Mouse (Mus musculus) retina, postnatal 1 day (tissue): ENCODE measurements around the gene Pgghg.
A peak's percentile ranks its signal among the peaks of the same experiment; 100 is the strongest.

Experiments
- DNase-seq: peaks from one replicate; pipeline ENCODE4 v3.0.0-alpha.2; 2012

Pgghg gene

DNA sequence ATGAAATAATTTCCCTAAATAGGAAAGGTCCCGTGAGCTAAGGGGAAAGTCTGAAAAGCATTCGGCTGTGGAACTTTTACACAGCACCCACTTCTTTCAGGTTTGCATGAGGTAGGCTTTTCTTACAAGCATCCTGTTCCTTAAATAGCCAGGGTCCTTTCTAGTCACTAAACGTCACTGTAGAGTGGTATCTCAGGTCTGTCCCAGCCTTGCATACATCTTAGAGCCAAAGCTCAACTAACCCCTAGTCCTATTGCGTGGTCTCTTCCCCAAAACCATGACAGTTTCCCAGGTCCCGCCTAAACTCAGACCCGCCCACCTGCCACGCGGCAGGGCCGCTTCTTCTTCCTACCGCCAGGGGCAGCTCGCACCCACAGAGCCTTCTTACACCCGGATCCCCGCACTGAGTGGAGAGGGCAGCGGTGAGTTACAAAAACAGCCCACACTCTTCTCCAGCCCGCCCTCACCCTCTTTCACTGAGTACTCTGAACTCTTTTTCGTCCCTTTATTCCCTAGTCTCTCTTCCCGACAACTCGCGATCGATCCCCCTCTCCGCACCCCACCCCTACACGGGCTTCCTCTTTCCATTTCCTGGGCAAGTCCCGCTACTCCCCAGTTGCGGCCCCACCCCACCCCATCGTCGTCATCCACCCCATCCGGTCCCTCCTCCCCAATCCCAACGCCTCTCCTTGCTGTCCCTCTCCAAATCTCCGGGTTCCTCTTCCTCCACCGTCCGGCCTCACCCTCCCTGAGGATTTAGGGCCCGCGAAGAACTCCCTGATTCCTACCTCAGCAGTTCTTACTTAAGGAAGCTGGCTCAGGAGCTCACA, at the start of gene Pgghg:
Pgghg (plus strand) TSS at position 170 of the 830 bp plus-strand sequence.
- peak; percentile 89 for DNase-seq

DNA sequence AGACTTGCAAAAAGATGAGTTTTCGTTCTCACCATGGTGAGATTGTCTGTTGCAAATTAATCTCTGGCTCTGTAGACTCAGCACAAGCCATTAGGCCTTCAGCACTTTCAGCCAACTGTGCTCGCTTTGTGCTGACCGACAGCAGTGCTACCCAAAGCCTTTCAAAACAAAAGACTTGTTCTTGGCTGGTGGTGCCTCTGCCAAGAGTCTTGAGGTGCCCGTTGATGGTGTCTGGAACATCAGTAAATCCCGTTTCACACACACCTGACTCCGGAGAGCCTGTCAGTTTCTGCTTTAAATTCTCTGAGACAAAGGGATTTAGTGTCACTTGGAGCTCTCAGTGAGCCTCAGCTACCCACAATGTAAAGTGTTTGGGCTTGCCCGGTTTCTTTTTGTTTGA, 47.2 kb upstream of the Pgghg start:
- no peak for DNase-seq

DNA sequence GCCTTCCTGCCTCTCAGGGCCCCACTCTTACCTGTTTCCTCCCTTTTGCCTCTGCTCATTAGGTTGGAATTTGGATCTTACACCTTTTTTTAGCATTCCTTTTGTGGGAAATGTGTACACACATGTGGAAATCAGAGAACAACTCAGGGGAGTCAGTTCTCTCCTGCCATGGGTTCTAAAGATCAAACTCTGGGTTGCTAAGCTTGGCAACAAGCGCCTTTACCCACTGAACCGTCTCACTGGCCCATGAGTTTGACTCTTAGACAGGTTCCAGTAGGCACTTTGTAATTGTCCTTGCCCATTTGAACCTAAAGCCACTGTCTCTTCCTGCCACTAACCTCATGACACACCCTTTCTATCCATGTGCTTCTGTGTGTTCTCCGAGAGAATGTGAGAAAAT, 46.6 kb upstream of the Pgghg start:
- DNase-seq = no peak

DNA sequence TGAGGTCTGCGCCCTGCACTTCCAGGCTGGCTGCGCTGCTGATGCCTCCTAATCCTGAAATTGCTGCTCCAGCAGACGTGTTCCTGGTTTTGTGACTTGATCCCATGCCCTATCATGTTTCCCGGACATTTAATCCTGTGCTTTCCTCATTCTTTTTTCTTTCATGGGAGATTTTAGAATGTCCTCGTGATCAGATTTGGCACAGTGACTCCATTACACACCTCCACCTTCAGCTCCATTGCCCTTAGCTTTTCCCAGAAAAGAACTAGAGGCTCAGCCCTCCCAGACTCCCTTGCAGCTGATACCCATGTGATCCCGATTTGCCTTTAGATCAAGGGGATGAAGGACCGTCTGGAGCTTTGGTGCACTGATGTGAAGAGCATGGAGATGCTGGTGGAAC, 43.3 kb upstream of the Pgghg start:
- DNase-seq = no peak

DNA sequence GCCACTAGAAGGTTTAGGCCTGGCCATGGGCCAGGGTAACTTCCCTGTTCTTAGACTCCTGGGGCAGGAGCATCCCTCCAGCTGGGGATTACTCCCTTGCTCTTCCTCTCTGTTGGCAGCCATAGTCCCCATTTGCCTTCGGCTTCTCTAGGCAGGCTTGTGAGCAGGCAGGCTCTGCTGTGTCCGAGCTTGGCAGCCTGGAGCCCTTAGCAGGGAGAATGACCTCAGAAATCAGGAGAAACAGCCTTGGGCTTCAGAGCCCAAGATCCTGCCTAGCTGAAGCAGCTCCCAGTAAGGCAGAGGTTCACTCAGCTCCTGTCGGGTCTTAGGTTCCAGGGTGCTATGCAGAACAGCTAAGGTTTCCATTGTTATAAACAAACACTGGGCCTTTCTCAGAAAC, 42.1 kb upstream of the Pgghg start:
- DNase-seq = no peak

DNA sequence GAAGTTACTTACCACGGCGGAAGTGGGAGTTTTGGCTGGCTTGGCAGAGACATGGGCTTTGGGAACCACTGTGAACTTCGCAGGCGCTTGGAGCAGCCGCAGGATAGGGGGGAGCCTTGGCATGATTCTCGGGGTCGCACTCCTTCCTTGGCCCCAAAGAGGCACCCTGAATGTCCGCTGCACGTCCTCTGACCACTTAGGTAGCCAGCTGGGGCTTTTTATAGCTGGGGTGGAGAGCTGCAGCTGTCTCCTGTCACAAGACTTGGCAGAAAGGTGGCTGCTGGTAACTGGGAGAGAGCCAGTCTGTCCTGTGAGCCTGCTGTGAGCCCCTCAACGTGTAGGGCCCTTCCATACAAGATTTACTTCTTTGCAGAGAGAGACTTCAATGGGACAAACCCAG, 41.0 kb upstream of the Pgghg start, which contains the start of gene Cox8b:
Cox8b (minus strand) TSS at position 227 of the 400 bp plus-strand sequence.
- DNase-seq = no peak

DNA sequence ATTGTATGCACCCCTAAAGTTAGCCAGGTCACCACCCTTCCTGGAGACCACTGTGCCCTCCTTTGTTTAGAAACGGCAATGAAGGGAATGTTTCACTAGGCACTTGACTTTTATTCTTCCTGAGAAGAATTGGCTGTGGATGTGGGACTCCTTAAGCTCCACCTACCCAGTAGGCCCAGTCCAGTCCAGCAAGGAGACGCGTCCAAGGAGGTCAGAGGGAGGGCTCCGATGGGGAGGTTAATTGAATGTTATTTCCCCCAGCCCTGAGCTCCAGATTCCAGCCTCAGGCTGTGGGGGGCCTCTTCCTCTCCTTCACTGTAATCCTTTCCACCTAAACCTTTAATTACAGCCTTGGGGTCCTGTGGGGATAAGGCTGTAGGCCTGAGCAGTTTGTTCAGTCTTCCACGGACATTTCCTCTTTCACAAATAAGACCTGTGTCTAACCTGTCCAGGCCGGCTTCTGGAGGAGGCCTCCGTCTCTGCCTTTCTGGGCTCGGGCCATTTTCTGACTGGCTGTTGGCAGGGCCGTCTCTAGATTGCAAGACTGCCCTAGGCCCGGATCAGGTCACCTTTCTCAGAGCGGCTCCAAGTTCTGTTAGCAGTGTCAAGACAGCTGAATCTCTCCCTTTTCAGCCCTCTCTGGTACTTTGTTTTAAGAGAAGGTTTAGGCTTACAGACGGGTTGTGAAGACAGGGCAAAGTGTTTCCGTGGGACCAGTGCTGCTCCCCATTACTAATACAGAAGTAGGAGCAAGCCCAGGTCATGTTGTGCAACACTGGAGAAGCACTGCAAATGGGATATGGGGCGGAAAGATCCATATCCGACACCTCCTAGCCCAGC, 38.9 kb upstream of the Pgghg start:
- no peak for DNase-seq

DNA sequence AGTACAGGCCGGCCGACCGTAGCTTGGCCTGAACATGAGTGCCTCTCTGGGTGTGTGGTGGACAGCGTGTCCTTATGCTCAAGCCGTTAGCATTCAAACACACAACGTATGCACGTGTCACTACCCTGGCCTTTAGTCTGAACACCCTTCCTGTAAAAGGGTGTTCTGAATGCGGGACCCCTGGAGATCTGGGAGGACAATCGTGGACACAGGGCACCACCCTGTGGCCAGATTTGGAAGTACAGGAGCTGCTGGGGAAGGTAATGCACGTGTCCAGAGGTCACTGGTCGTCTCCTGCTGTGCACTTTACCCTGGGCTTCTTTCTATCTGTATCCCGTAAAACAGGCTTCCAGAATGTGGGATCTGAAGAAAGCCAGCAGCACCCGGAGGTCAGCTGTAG, 38.0 kb upstream of the Pgghg start:
- peak; percentile 78 for DNase-seq

DNA sequence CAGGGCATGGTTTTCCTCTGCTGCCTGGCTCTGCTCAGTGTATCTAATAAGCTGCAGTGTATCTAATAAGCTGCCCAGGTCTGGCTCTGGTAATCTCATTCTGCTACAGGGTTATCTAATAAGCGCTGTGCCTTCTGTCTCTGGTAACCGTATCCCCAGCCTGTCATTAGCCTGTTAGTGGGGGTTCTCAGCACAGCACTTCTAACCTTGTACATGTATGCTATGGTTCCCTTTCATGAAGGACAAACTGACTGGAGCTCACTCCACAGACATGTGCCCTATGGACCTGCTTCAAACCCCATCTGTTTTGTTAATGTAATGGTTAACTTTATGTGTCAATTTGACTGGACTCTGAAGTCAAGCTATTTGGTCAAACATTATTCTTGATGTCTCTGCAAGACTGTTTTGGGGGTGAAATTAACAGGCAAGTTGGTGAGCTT, 35.5 kb upstream of the Pgghg start:
- no peak for DNase-seq

DNA sequence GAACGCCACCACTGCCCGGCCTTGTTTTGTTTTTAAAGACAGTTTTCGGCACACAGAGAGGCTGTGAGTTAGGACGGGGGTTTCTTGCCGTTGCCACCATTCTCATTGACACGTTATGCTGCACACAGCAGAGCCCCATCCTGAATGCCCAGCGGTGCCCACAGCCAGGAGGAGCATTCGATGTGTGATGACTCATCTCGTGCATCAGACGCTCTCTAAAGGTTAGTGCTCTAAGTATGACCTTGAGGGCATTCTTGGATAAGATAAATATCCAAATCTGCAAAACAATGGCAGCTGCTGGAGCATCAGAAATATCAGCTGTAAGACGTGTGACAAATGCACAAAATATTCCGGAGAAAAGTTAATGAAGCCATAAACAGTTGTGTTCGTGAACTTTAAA, 34.1 kb upstream of the Pgghg start:
- DNase-seq = no peak

DNA sequence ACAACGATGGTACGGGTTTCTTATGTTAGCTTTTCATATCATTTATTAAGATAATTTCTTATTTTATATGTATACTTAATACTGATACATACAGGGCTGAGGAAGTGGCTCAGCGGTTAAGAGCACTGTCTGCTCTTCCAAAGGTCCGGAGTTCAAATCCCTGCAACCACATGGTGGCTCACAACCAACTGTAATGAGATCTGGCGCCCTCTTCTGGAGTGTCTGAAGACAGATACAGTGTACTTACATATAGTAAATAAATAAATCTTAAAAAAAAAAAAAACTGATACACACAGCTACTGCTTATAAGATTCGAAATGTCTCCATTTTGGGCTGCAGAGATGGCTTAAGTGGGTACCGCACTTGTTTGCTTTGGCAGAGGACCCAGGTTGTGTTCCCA, 33.5 kb upstream of the Pgghg start:
- no peak for DNase-seq

DNA sequence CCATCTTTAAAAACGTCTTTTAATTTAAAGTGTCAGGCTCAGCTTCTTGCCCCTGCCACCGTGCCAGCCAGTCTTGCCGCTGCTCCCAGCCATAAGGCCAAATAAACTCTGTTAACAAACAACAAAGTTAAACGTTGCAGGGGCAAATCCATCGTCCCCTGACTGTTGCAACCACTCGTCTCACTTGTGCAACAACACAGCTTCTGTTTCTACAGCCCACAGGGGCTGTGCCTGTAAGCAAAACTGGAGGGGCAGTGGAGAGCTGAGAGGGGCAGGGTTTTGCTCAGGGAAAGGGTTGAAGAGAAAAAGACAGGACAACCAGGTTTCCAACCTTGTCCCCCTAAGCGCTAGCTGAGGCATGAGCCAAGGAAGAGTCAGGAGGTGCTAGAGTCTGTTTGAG, 33.0 kb upstream of the Pgghg start:
- no peak for DNase-seq

DNA sequence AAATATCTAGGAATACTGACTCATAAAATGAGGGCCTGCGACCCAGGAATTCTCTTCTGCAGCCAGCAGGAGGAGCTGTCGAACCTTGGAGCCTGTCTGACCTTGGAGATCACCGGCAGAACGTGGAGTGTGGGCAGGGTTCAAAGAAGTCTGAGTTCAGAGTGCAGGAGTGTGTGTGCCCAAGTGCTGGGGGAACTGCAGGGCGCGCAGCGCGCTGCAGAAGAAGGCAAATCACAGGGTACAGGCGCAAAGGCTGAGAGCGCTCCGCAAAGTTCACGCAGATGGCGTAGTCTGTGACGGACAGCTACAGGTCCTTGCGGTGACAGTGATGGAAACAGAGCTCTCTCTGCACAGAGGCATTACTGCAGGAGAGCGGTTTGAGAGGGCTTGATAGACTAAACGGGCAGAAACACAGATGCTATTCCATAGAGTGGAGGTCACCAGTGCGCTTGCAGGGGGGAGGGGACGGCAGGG, 32.5 kb upstream of the Pgghg start:
- DNase-seq = peak; percentile 86

DNA sequence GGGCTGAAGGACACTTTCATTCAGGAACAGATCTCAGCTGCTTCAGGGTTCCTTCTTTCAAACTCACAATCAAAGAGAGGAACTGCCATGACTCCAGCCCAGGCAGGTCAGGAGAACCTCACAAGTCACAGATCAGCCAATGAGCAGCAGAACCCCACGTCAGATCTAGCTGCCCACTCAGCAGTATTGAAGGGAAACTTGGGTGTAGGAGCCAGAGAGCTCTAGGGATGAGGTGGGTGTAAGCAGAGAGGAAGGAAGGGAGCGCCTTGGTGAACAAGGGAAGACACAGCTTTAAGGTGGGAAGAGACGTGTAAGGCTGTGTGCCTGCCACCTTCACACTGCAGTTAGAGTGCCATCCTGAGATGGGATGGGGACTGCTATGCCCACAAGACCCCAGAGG, 28.9 kb upstream of the Pgghg start:
- no peak for DNase-seq

DNA sequence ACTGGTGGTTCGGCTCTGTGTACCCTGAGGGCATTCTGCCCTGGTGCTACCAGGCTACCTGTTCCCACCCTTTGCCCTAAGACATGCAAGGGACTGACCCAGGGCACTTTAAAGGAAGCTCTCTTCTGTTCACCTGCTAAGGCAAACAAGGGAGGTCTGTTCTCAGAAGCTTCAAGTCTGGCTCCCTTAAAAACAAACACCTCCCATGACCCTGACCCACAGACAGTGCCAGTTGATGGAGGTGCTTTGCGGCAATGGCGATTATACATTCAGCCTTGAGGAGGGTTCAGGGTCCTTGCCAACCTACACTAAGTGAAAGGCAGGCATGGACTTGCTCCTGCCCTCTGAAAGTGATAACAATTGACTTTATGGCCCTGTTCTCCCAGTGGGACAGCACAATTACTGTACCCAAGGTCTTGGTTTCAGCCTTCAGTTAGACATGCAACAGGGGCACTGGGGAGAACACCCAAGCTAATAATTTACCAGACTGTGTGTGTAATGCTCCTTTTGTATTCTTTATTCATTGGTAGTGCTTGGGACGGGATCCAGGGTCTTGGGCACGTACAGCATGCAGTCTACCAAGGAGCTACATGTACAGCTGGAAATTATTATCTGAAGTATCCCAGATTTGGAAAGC, 28.2 kb upstream of the Pgghg start:
- DNase-seq = no peak

DNA sequence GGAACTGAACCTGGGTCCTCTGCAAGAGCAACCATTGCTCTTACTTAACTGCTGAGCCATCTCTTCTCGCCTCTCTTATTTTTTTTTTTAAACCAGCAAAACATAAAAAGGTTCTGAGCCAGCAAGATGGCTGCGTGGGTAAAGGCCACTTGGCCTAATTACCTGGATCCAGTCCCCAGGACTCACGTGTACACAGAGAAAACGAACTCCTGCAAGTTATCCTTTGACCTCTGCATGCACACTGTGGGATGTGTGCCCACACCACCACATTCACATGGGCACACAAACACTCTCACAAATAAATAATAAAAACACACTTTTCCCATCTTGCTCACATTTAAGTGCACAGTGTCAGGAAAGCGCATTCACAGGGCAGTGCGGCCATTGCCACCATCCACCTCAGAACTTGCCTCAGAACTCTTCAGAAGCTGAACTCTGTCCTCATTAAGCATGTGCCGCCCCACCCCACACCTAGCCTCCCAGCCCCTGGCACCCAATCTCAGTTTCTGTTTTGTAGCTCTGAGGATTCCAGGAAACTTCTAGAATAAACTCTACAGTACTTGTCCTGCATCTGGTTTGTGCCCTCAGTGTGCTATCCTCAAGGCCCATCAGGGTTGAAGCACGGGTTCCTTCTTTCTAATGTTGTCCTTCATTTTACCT, 27.0 kb upstream of the Pgghg start:
- no peak for DNase-seq

DNA sequence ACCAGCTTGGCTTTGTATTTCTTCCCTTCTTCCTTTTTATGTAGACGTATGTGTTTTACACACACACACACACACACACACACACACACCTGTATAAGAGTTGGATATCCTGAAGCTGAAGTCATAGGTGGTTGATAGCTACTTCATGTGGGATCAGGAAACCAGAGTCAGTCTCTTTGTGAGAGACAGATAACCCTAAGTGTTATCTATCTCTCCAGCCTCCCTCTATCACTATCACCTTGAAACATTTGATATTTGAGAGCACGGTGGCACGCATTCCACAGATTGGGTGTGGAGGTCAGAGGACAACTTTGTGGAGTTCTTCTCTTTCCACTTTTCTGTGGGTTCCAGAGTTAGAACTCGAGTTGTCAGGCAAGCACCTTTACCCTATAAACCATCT, 21.3 kb upstream of the Pgghg start:
- DNase-seq = no peak

DNA sequence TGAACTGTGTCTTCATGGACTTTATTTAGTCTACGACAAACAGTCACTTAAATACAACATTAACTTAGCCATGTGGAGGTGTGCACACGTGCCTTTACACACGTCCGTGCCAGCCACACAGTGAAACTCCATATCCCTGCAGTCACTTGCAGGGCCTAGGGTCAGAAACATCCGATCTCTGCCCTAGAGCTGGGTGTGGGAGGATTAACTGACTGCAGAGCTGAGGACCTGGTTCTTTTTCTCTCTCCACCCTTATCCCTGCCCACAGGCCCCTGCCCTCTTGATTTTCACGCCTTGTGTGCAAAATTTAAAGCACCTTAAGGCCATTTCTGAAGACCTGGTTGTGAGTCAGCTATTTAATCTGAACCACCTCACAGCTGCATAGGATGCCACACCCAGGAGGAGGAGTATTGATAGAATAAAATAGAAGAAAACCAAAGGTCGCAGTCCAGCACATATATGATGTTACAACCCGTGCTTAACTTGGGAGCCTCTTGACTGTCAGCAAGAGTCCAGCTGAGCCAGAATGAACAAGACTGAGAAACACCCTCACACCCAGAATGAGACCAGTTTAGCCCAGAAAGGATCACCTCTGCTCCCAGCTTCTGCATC, 20.7 kb upstream of the Pgghg start, which contains the start of gene Nlrp6:
Nlrp6 (plus strand) TSS at position 485 of the 612 bp plus-strand sequence.
- DNase-seq = no peak

DNA sequence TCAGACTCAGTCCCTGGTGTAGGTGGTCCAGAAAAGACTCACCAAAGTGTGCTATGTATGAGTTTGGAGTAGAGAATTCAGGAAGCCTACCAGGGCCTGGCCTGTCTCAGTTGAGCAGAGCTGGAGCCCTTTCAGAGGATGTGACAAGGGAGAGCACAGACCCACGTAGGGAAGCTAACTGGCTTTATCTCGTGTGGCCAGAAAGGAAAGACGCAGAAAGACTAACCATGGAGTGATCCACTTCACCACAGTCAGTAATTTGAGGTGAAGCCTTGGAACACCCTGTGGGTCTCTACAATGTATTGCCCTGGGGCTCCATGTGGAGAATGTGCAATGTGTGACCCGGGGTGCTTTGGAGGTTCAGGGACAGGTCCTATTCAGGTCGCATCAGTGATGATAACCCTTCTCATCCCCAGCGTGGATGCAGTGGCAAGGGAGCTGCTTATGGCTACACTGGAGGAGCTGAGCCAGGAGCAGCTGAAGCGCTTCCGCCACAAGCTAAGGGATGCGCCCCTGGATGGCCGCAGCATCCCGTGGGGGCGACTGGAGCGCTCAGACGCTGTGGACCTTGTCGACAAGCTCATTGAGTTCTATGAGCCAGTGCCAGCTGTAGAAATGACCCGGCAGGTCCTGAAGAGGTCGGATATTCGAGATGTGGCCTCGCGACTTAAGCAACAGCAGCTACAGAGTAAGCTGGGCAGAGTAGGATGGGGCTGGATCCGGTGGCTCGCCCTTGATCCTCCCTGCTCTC, 19.8 kb upstream of the Pgghg start:
- DNase-seq = no peak

DNA sequence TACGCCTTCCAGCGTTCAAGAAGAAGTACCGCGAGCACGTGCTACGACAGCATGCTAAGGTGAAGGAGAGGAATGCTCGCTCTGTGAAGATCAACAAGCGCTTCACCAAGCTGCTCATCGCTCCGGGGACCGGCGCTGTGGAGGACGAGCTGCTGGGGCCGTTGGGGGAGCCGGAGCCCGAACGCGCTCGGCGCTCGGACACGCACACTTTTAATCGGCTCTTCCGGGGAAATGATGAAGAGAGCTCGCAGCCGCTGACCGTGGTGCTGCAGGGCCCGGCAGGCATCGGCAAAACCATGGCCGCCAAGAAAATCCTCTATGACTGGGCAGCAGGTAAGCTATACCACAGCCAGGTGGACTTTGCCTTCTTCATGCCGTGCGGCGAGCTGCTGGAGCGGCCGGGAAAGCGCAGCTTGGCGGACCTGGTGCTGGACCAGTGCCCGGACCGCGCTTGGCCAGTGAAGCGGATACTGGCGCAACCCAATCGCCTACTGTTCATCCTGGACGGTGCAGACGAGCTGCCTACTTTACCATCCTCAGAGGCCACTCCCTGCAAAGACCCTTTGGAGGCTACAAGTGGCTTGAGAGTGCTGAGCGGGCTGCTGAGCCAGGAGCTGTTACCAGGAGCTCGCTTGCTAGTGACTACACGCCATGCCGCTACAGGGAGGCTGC, 18.7 kb upstream of the Pgghg start:
- DNase-seq = peak; percentile 49
